Mouse (Mus musculus) lung, embryonic 14.5 days (tissue): Measurements from ENCODE around the gene Zfp574. TPM values are rescaled to one million over a fixed set of nuclear protein-coding genes. Genes with fewer than 3 reads are reported as not detected.

Experiments used
- ATAC-seq: fragments of 200-750 bp; cut with Nextera tagmentation; 2 replicates; pipeline ENCODE4 v1.8.0; 2017; ENCODE audit warnings: mild to moderate bottlenecking, moderate TSS enrichment, moderate library complexity; ENCODE audit not compliant: insufficient read depth
- DNase-seq: peaks from one replicate; pipeline ENCODE4 v3.0.0-alpha.2; 2015
- H3K27ac ChIP-seq: fragments of 300-500 bp; sonication (generic); 2 replicates; pipeline ENCODE4 v1.5.1; 2014; ENCODE audit warnings: low read depth, mild to moderate bottlenecking, moderate library complexity
- H3K27me3 ChIP-seq: fragments of 300-500 bp; sonication (generic); 2 replicates; pipeline ENCODE4 v1.6.1; 2014; ENCODE audit warnings: low read length, control low read depth; ENCODE audit not compliant: insufficient read depth
- H3K36me3 ChIP-seq: fragments of 300-500 bp; sonication (generic); 2 replicates; pipeline ENCODE4 v1.6.1; 2014; ENCODE audit warnings: control low read depth; ENCODE audit not compliant: insufficient read depth
- H3K4me1 ChIP-seq: fragments of 300-500 bp; sonication (generic); 2 replicates; pipeline ENCODE4 v1.6.1; 2014; ENCODE audit warnings: antibody characterized with exemption, control low read depth; ENCODE audit not compliant: insufficient read depth
- H3K4me2 ChIP-seq: fragments of 300-500 bp; sonication (generic); 2 replicates; pipeline ENCODE4 v1.6.1; 2014; ENCODE audit warnings: mild to moderate bottlenecking
- H3K4me3 ChIP-seq: fragments of 300-500 bp; sonication (generic); 2 replicates; pipeline ENCODE4 v1.5.1; 2014; ENCODE audit warnings: low read depth, low read length
- H3K9ac ChIP-seq: fragments of 300-500 bp; sonication (generic); 2 replicates; pipeline ENCODE4 v1.6.1; 2014
- H3K9me3 ChIP-seq: fragments of 300-500 bp; sonication (generic); 2 replicates; pipeline ENCODE4 v1.6.1; 2016; ENCODE audit warnings: low read depth, low read length, control low read depth
- CTCF ChIP-seq: IDR thresholded peaks from 2 replicates; pipeline ENCODE4 v1.5.1; 2016; ENCODE audit warnings: antibody characterized with exemption, low read depth
- WGBS: fragments of 180-500 bp; shearing (Covaris S2); extraction: QIAGEN DNeasy Blood & Tissue Kit; methylation state at CpG from one replicate; pipeline ENCODE4 v1.1.7; 2014; 5-methylcytosine and 5-hydroxymethylcytosine counted together
- polyA plus RNA-seq: library from polyadenylated mRNA; unstranded; fragments of >200 nt; fragmentation: Nextera tagmentation; extraction: Ambion mirVana; gene quantifications from 2 replicates; pipeline ENCODE4 v1.2.1, GENCODE M21; 2014

The Zfp574 gene
- polyA plus RNA-seq, 1 experiment from 2014 or later: 30.7 TPM

DNA sequence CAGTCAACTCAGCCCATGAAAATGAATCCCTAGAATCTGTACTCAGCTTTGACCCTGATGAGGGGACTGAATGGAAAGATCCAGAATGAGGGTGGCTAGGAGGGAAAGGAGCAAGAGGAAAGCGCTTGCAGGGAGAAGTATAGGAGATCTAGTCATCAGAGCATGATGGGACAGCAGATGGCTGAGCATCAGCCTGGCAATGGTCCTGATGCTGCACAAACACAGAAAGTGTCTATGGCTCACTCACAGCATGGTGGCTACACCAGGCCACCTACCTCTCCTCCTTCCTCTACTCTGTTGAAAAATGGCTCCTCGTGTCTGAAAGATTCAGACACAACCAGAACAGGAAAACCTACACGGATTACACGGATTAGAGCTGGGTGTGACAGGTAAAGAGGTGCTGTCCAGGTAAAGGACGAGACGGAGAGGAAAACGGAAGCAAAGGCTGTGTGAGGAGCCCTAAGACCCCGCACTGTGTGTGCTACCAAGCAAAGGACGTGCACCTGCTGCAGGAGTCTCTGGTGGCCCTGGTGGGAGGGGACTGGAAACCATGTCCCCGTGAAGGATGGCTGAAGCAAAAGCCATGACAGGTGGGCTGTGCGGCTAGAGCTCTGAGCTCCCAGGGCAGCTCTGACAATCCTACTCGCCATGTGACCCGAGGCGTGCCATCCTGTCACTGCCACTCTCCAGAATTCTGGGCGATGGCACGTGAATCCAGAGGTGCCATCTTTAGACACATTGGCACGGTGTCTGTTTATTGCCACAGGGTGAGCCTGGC lies 40.0 kb downstream of the Zfp574 start:
- ATAC-seq (no peak), DNase-seq (no peak)
- Histone ChIP-seq H3K36me3 (no peaks in the 10 kb centered on the region), H3K4me1 (no peaks in the 10 kb centered on the region), H3K4me2 (no peak overlapping the region), H3K9ac (no peak overlapping the region), H3K9me3 (no peaks in the 10 kb centered on the region), H3K4me3 (no peak overlapping the region), H3K27me3 (no peaks in the 10 kb centered on the region), H3K27ac (no peak overlapping the region)
- TF ChIP-seq CTCF: no peak
- WGBS: 75% methylated on average over 17 of the region's 17 CpGs

DNA sequence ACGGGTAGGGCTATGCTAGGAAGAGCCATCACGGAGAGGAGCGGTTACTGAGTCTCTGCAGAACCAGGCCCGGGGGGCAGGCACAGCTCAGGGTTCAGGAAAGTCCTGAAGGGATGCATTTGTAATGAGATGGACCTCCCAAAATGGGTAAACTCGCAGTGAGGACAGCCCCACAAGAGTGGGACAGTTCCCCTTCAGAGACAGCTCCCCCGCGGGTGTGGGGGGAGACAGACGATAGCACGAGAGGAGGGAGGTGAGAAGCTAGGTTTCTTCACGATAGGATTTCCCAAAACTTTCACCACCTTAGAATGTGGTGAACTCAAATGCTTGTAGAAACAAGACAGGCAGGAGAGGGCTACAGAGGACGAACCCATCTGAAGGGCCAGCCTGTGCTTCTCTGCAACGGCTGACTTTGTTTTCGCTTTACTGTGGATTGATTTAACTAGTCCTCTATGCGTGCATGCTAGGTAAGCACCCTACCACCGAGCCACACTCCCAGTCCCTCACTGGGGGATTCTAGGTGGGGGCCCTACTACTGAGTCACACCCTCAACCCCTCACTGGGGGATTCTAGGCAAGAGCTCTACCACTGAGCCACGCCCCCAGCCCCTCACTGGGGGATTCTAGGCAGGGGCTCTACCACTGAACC lies 40.7 kb downstream of the Zfp574 start:
- H3K9ac ChIP-seq: no peak overlapping the region
- no peak overlapping the region for H3K4me3 ChIP-seq
- H3K36me3 ChIP-seq: no peaks in the 10 kb centered on the region
- DNase-seq (no peak), ATAC-seq (no peak)
- no peaks in the 10 kb centered on the region for H3K9me3 ChIP-seq
- no peaks in the 10 kb centered on the region for H3K4me1 ChIP-seq
- H3K27ac ChIP-seq: no peak overlapping the region
- TF ChIP-seq CTCF: no peak
- H3K4me2 ChIP-seq: no peak overlapping the region
- WGBS: 78% methylated on average over 16 of the region's 16 CpGs
- no peaks in the 10 kb centered on the region for H3K27me3 ChIP-seq

- Histone ChIP-seq H3K36me3 (no peaks in the 10 kb centered on the region), H3K9ac (no peak overlapping the region), H3K4me1 (no peaks in the 10 kb centered on the region), H3K27me3 (no peaks in the 10 kb centered on the region), H3K9me3 (no peaks in the 10 kb centered on the region), H3K4me2 (no peak overlapping the region), H3K27ac (no peak overlapping the region), H3K4me3 (no peak overlapping the region)
- WGBS: 55% methylated on average over 25 of the region's 25 CpGs
- ATAC-seq (no peak), DNase-seq (no peak)
- no peak for TF ChIP-seq CTCF
Measured at GRCm38 (mm10) chr7:25120061-25120834, 47.9 kb downstream of the Zfp574 start.

DNA sequence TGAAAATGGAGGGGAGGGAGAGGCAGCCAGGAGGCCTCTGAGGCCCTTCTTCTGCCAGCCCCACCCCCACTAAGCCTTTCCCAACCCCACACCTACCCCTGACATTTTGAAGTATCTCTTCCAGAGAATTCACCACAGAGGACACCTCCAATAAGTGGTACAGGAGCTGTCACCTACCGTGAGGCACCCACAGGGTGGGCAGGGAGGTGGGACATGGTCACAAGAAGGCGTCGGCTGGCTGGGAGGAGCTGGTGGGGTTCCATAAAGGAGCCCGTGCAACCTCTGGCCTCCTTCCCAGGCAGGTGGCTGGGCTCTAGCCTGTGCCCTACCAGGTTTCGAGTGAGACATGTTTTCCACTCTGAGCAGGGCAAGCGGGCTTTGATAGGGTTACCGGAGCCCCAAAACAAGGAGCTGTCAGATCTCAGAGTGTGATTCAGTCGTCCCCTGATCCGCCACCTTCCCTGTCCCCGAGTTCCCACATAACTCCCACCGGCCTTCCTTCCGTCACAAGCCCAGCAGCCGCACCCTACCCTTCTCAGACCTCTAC lies 48.9 kb downstream of the Zfp574 start:
- no peaks in the 10 kb centered on the region for H3K4me1 ChIP-seq

DNA sequence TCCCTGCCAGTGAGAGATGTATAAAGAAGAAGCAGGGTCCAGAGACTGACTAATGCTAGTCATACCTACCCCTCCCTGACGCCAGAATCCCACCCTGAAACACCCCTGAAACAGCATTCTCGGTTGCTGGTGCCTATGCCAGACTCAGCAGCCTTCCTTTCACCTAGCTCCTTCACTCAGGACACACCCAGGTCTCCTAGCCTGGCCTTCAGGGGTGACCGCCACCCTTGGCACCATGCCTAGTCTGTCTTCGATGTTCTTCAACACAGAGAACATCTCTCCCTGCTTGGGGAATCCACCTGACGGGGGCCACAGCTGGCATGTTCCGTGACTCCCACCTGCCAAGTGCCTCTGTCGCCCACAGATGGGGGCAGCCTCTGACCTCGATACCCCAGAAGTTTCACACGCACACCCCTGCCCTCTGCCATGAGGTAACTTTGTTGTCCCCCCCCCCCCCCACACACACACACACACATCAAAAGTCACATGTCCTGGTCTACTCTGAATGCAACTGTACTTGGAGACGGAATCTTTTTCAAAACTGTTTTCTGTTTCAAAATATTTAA lies 53.4 kb downstream of the Zfp574 start:
- H3K4me2 ChIP-seq: no peak overlapping the region
- ATAC-seq (no peak), DNase-seq (no peak)
- H3K36me3 ChIP-seq: no peaks in the 10 kb centered on the region
- no peak for TF ChIP-seq CTCF
- no peaks in the 10 kb centered on the region for H3K4me1 ChIP-seq
- no peaks in the 10 kb centered on the region for H3K27me3 ChIP-seq
- WGBS: 69% methylated on average over 10 of the region's 10 CpGs
- H3K27ac ChIP-seq: no peak overlapping the region
- no peaks in the 10 kb centered on the region for H3K9me3 ChIP-seq
- H3K4me3 ChIP-seq: no peak overlapping the region
- no peak overlapping the region for H3K9ac ChIP-seq

More for the DNA sequence above, 48.9 kb downstream of the Zfp574 start:
- Histone ChIP-seq H3K9me3 (no peaks in the 10 kb centered on the region), H3K4me2 (no peak overlapping the region), H3K27me3 (no peaks in the 10 kb centered on the region), H3K4me3 (no peak overlapping the region), H3K36me3 (no peaks in the 10 kb centered on the region), H3K9ac (no peak overlapping the region), H3K27ac (no peak overlapping the region)
- WGBS: 56% methylated on average over 13 of the region's 13 CpGs
- ATAC-seq: no peak
- TF ChIP-seq CTCF: no peak
- no peak for DNase-seq

DNA sequence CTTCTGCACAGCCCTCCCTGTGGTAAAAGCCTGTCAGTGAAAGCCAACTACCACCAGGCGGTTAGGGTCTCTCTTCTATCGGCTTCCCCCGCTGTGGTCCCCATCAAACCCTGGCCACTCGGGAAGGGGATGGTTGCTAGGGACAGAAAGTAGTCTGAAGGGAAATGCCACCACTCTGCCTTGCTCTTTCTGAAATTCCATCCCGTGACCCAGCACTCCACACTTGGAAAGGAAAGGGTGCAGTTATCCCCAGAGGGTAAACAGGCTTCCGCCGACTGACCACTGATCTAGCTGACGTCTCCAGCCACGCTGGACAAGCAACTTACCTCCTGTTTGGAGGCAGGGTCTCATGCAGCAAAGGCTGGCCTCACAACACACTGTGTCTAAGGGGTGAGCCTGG lies 55.6 kb downstream of the Zfp574 start:
- no peak for DNase-seq
- H3K27ac ChIP-seq: no peak overlapping the region
- no peak overlapping the region for H3K4me3 ChIP-seq
- H3K9me3 ChIP-seq: no peaks in the 10 kb centered on the region
- H3K4me1 ChIP-seq: no peaks in the 10 kb centered on the region
- H3K27me3 ChIP-seq: peaks cover 10% of the 10 kb centered on the region
- 51% methylated on average over 9 of the region's 9 CpGs for WGBS
- ATAC-seq: no peak
- no peak overlapping the region for H3K4me2 ChIP-seq
- H3K36me3 ChIP-seq: no peaks in the 10 kb centered on the region
- TF ChIP-seq CTCF: no peak
- H3K9ac ChIP-seq: no peak overlapping the region
